Mouse (Mus musculus) MEL-GATA-1-ER (cell line): ENCODE measurements around the gene Mrpl55.
"Not testable (repeated sequence)": the region's sequence is repeated elsewhere in the genome, so short reads cannot be mapped to it uniquely, and the experiment has no call there.

Experiments
- DNase-seq: peaks from one replicate; pipeline ENCODE4 v3.0.0-alpha.2; 2012; ENCODE audit warnings: low read depth; ENCODE audit errors: extremely low read depth

Gene Mrpl55

DNA sequence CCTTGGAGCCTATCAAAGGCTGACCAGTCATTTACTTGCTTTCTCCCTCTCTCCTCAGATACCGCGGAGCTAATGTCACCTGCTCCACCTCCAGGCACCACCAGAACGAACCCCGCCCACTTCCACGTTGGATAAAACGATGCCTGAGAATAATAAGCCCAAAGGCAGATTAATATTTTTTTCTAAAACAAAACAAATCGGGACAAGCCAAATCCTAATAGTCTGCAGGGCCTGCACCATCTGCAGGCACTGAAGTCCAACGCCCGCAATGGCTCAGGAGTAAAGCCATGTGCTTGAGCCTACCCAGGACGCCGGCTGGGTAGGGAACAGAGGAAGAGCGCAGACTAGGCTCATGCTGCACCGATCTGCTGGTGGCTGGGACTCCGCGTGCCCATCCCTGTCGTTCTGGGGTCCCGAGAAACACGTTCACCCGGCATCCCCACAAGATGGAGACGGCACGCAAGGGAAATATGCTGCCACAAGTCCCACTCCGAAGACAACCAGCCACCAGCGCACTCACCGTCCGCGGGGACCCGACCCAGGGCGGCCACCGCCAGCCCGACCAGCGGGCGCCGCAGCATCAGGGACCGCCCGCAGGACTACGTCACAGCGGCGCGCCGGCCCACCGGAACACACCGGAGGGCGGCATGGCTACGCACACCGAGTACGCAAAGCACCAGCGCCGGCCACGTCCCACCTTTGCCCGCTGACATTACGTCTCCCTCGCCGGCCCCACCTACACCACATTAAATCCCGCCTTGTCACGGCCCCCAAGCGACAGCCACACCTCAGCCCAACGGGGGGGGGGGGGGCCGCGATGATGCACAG, 10.8 kb upstream of the Mrpl55 start:
- DNase-seq: peak; percentile 80

DNA sequence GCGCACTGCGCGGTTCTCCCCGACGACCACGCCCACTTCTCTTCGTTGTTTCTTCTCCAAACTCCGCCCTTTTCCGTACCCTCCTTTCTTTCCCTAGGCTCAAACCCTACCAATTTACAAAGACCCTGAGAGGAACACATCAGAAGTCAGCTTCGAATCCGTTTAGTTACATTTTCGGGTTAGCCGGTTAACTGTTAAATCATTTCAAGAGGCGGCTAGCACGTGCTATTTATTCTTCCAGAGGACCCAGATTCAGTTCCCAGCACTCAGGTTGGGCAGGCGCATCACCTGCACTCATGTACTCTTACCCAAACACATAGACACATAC, 10.3 kb upstream of the Mrpl55 start, which contains the start of gene Guk1:
Gene Guk1, minus strand, starts transcription at position 154 of the 328 bp plus-strand sequence.
- no peak for DNase-seq

DNA sequence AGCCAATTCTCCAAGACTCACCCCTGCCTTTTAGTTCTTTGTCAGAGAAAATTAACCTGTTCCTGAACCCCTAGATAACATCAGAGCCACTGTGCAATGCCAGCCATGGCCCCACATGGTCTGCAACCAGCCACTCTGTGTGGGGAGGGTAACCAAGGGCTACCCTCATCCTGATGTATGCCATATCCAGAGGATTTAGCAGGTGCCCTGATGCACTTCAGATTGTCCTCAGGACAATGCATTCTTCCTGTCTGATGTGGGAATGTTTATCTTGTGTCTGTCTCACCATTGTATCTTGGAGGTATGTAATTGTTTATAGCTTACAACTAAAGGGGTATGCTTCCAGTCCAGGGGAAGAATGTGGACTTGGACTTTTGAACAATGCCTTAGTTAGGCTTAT, 6.1 kb upstream of the Mrpl55 start:
- DNase-seq: no peak

DNA sequence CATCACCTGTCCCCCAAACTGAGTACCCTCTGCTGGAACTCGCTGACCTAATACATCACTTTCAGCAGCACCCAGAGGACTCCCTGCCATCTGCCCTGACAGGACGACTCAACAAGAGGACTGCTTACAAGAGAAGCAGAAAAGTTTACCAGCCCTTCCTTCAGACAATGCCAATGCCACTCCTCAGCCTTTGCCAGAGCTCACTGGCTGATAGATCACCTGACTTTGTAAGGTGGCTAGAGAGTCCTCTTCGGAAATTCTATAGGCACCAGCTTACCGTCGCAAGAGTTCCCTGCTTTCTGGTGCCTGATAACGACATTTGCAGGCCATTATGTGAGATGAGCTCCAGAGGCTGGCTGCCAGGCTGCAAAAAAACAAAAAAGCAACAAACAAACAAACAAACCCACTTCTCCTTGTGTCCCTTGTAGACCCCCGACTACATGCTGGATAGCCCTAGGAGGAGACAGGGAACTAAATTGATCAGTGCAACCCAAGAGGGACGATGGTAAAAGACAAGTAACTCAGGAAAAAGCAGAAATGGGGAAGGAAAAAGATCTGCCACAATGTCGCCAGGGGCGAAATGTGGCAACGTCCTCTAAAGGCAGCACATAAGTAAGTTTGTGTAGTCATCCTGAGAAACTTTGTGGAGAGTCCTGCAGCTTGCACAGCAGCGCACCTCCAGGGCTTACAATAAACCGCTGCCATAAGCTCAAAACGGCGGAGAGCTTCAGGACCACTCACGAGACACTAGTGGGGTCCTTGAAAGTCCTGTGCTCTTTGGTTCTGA, 877 bp upstream of the Mrpl55 start:
- peak; percentile 58 for DNase-seq

DNA sequence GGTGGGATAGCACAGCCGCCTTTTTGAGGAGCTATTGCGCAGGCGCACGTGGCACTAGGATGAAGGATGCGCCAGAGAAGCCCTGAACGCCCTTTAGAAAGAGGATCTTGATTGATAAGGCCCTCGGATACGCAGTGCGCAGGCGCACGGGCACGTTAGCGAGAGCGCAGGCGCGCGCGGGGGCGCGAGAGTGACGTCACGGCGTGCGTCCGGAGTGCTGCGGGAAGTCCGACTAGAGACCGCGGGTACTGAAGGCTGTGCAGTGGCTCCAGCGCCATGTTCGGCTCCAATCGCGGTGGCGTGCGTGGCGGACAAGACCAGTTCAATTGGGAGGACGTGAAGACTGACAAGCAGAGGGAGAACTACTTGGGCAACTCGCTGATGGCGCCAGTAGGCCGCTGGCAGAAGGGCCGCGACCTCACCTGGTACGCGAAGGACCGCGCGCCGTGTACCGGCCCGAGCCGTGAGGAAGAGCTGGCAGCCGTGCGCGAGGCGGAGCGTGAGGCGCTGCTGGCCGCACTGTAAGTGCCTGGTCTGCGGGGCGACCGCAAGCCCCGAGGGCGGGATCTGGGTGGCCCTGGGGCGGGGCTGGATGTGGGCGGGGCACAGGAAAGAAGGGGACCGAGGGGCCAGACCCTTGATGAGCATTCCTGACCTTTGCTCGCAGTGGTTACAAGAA, 6.0 kb downstream of the Mrpl55 start, which contains the start of gene 2310033P09Rik:
Gene 2310033P09Rik, plus strand, starts transcription at position 169 of the 679 bp plus-strand sequence.
- DNase-seq: peak; percentile 87

DNA sequence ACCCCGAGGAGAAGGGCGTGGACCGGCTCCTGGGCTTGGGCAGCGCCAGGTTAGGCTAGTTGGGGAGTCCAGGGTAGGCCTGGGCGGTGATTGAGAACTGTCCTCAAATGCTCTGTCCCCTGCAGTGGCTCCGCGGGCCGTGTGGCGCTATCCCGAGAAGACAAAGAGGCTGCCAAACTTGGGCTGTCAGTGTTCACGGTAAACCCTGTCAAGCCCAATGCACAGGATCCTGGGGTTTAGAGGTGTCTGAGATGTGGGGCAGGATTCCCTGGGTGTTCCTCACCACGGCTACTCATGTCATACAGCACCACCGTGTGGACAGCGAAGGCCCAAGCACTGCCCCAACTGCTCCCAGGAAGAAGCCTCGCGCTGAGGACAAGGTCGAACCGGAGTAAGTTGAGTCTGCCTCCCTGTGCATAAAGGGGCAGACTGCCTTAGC, 6.7 kb downstream of the Mrpl55 start:
- peak; percentile 53 for DNase-seq

DNA sequence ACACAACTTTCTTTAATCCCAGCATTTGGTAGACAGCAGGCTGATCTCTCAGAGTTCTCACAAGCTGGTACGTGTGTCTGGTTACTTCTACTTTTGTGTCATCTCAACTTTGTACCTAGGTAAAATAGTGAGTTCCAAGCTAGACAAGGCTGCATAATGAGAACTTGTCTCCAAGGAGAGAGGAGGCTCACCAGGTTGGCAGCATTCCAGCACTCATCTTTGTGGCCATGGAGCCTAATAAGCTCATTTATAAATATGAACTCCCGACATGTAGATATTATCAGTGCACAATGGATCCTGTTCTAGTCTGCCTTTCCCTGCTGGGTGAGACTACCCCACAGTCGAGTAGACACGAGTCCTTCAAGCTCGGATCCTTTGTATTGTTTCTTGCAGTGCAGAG, 7.3 kb downstream of the Mrpl55 start:
- no peak for DNase-seq

DNA sequence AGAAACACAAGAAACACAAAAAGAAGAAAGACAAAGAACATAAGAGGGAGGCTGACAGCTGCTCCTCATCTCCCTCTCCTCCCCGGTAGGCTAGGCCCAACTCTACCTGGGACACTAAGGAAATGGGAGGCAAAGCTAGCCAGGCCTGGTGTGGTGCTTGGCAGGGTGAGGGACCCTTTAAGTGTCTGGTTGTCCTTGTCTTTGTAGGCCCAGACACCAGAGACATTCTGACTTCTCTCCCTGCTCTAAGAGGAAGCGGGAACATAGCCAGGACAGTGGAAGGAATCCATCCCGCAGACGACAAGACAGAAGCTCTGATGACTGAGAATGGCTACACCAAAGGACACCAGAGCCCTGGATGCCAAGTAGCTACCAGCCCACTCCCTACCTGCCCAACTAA, 7.7 kb downstream of the Mrpl55 start:
- DNase-seq: no peak

- not testable (repeated sequence) for DNase-seq
These were observed 9.3 kb downstream of the Mrpl55 start for GRCm38 (mm10) chr11:59211561-59211960.

DNA sequence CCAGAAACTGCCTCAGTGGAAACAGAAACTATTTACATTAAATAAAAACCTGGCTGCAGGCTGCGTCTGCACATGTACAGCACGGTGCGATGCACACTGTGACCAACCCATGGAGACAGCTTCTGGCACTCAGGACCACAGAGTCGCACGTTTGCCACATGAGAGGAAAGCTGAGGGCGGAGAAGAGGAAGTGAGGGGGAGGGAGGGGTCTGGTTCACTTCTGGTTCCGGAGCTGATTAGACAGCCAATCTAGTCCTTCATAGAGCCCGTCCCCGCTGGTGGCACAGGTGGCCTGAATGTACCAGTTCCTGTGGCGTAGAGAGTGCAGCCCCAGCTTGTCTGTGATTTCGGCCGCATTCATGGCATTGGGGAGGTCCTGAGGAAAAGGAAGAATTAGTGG, 10.0 kb downstream of the Mrpl55 start:
- not testable (repeated sequence) for DNase-seq

DNA sequence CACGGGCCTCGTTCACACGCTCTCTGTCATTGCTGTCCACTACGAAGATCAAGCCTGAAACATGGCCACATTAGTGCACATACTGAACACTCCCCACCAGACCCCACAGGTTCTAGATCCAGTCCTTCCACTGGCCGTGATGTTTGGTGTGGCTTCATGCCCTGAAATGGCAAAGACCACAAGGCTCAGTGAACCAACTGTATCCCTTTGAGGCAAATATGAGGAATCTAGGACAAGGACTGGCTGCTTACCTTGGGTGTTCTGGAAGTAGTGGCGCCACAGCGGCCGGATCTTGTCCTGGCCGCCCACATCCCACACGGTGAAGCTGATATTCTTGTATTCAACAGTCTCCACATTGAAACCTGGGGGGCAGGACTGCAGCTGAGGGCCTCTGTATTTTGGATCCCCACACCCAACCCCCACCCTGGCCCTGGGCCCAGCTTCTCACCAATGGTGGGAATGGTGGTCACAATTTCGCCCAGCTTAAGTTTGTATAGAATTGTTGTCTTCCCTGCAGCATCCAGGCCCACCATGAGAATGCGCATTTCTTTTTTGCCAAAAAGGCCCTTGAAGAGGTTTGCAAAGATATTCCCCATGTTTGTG, 10.7 kb downstream of the Mrpl55 start:
- no peak for DNase-seq

- DNase-seq: peak; percentile 47
These were observed 14.7 kb downstream of the Mrpl55 start for GRCm38 (mm10) chr11:59216955-59217354.

DNA sequence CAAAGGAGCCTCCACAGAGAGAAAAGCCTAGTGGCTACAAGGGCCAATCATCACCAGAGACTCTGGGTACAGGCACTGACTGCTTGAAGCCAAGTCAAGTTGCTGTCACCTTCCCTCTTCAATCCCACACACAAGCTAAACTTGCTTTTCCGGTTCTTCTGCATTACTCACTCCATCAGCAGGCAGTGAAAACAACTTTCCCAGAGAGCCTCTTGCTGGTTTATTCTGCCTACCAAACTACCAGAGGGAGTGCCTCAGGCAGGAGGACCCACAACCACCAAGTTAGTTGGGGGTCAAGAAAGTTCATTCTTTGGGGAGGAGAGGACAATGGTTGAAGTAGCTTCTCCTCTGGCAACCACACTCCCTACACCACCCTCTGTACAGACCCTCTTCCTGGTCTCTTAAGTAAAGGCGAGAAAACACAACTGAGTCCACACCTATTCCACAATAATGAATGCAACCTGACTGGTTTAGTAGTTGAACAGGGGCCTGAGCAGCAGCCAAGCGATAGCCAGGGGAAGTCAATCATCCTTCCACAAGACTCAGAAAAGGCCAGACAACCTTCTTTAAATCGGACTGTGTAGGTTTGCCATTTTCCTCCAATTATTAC, 16.2 kb downstream of the Mrpl55 start:
- DNase-seq: no peak

GRCm38 (mm10) chr11:59219064-59219463, 16.8 kb downstream of the Mrpl55 start:
- no peak for DNase-seq

DNA sequence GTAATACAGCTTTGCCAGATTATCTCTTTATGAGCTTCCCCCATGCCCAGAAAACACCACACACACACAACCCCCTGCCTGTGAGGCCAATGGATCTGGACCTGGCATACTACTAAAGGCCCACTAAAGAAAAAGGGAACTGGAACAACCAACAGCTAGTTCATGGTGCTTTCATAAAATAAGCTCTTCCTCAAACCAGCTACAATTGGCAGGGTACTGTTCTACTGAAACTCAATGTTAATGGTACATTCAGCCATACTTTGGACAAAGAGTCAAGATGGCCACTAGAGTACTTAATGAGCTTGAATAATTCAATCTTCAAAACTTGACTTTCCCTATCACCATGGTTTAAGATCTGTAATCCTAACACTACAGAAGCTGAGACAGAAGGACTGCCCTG, 19.3 kb downstream of the Mrpl55 start:
- DNase-seq: no peak

GRCm38 (mm10) chr11:59222306-59222705, 20.0 kb downstream of the Mrpl55 start:
- DNase-seq: no peak

- DNase-seq: no peak
These were observed 21.7 kb downstream of the Mrpl55 start for GRCm38 (mm10) chr11:59224025-59224424.

- DNase-seq: no peak
These were observed 22.2 kb downstream of the Mrpl55 start for GRCm38 (mm10) chr11:59224470-59224869.

DNA sequence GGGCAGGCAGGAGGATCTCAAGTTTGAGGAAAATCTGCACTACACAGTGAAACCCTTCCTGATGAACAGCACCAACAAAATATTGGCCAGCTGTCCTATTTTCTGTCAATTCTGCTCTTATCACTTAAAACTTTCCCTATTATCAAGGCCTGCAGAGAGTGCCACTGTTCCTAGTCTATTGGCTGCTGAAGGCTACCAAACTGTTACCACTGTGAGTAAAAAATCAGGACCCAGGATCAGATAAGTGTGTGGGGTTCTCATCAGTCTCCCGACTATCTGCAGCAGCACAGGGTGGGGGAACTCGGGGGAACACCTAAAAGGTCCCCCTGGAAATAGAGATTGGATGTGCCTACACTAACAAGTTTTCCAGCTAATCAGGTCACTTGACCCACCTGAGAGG, 22.9 kb downstream of the Mrpl55 start:
- DNase-seq: no peak

GRCm38 (mm10) chr11:59226251-59226650, 24.0 kb downstream of the Mrpl55 start:
- DNase-seq: no peak
